Mouse (Mus musculus): ENCODE measurements around the gene Kbtbd12.

Gene Kbtbd12

GRCm38 (mm10) chr6:88549916-88550315, 87.8 kb downstream of the Kbtbd12 start:
- DNase-seq (ENCODE audit: low read depth, low spot score) = no peak

- DNase-seq (ENCODE audit: low read depth, low spot score) = peak; percentile 63
Observed at GRCm38 (mm10) chr6:88549137-88549814, 88.5 kb downstream of the Kbtbd12 start.

GRCm38 (mm10) chr6:88548405-88549049, 89.2 kb downstream of the Kbtbd12 start:
- no peak for DNase-seq (ENCODE audit: low read depth, low spot score)

- no peak for DNase-seq (ENCODE audit: low read depth, low spot score)
Observed at GRCm38 (mm10) chr6:88545397-88545790, 92.4 kb downstream of the Kbtbd12 start.

GRCm38 (mm10) chr6:88544644-88545396, 92.9 kb downstream of the Kbtbd12 start:
- no peak for DNase-seq (ENCODE audit: low read depth, low spot score)

- DNase-seq (ENCODE audit: low read depth, low spot score) = no peak
Observed at GRCm38 (mm10) chr6:88544241-88544640, 93.5 kb downstream of the Kbtbd12 start.

- no peak for DNase-seq (ENCODE audit: low read depth, low spot score)
Observed at GRCm38 (mm10) chr6:88540093-88540755, 97.5 kb downstream of the Kbtbd12 start.

- DNase-seq (ENCODE audit: low read depth, low spot score) = no peak
Observed at GRCm38 (mm10) chr6:88530306-88530705, 107.4 kb downstream of the Kbtbd12 start.

GRCm38 (mm10) chr6:88524056-88524455, 113.7 kb downstream of the Kbtbd12 start:
- DNase-seq (ENCODE audit: low read depth, low spot score) = no peak

- no peak for DNase-seq (ENCODE audit: low read depth, low spot score)
Observed at GRCm38 (mm10) chr6:88523451-88523850, 114.3 kb downstream of the Kbtbd12 start.

GRCm38 (mm10) chr6:88523043-88523442, 114.7 kb downstream of the Kbtbd12 start:
- DNase-seq (ENCODE audit: low read depth, low spot score) = no peak

- DNase-seq (ENCODE audit: low read depth, low spot score) = no peak
Observed at GRCm38 (mm10) chr6:88522606-88523005, 115.1 kb downstream of the Kbtbd12 start.

- no peak for DNase-seq (ENCODE audit: low read depth, low spot score)
Observed at GRCm38 (mm10) chr6:88521821-88522220, 115.9 kb downstream of the Kbtbd12 start.

GRCm38 (mm10) chr6:88518404-88519263, 119.1 kb downstream of the Kbtbd12 start, which contains the start of gene Sec61a1:
Gene Sec61a1 (minus strand): TSS chr6:88518905.
- DNase-seq (ENCODE audit: low read depth, low spot score) = peak; percentile 94

- no peak for DNase-seq (ENCODE audit: low read depth, low spot score)
Observed at GRCm38 (mm10) chr6:88517701-88518403, 119.9 kb downstream of the Kbtbd12 start.

GRCm38 (mm10) chr6:88516667-88517066, 121.1 kb downstream of the Kbtbd12 start:
- no peak for DNase-seq (ENCODE audit: low read depth, low spot score)

- DNase-seq (ENCODE audit: low read depth, low spot score) = no peak
Observed at GRCm38 (mm10) chr6:88515971-88516370, 121.8 kb downstream of the Kbtbd12 start.

GRCm38 (mm10) chr6:88514546-88514945, 123.2 kb downstream of the Kbtbd12 start:
- no peak for DNase-seq (ENCODE audit: low read depth, low spot score)

GRCm38 (mm10) chr6:88513984-88514383, 123.8 kb downstream of the Kbtbd12 start:
- DNase-seq (ENCODE audit: low read depth, low spot score) = no peak

- no peak for DNase-seq (ENCODE audit: low read depth, low spot score)
Observed at GRCm38 (mm10) chr6:88503044-88503443, 134.7 kb downstream of the Kbtbd12 start.

All from forelimb bud, embryonic 11.5 days (tissue).